Mouse (Mus musculus) embryonic fibroblast, embryonic 13.5 days (primary cell): Measurements from ENCODE around the gene Gata2. TPM values are rescaled to one million over a fixed set of nuclear protein-coding genes. Genes with fewer than 3 reads are reported as not detected.

Experiments used
- H3K27ac ChIP-seq: 2 replicates; pipeline ENCODE4 v1.5.1; 2012; ENCODE audit warnings: low read length, control low read depth, inconsistent platforms; ENCODE audit not compliant: insufficient read depth
- H3K4me1 ChIP-seq: 2 replicates; pipeline ENCODE4 v1.6.1; 2011; ENCODE audit warnings: low read length; ENCODE audit not compliant: control insufficient read depth, insufficient read depth
- H3K4me3 ChIP-seq: 2 replicates; pipeline ENCODE4 v1.5.1; 2011; ENCODE audit warnings: mild to moderate bottlenecking, control low read depth, low read length; ENCODE audit not compliant: insufficient read depth
- CTCF ChIP-seq: IDR thresholded peaks from 2 replicates; pipeline ENCODE4 v1.5.1; 2011; ENCODE audit warnings: mild to moderate bottlenecking, control low read depth, low read length, moderate library complexity, borderline replicate concordance; ENCODE audit not compliant: insufficient read depth
- POLR2A ChIP-seq: IDR thresholded peaks from 2 replicates; pipeline ENCODE4 v1.6.1; 2011; ENCODE audit warnings: low read depth, mild to moderate bottlenecking, control low read depth, low read length, moderate library complexity
- polyA plus RNA-seq: library from polyadenylated mRNA; stranded (reverse); fragments of >200 nt; gene quantifications from 2 replicates; pipeline ENCODE4 v1.2.4, GENCODE M21; 2011; ENCODE audit warnings: low read depth; ENCODE audit not compliant: missing spikeins, insufficient read length

Gene Gata2
- polyA plus RNA-seq, 1 experiment, result 6.4 TPM

- TF ChIP-seq POLR2A (no peak), CTCF (no peak)
- H3K27ac ChIP-seq, result no peak overlapping the region
- H3K4me3 ChIP-seq, result no peak overlapping the region
- H3K4me1 ChIP-seq, result no peaks in the 10 kb centered on the region
Observed at GRCm38 (mm10) chr6:88226570-88226994, 32.9 kb downstream of the Gata2 start.

GRCm38 (mm10) chr6:88227537-88227936 is 33.8 kb downstream of the Gata2 start:
- no peak overlapping the region for H3K4me3 ChIP-seq
- TF ChIP-seq CTCF (no peak), POLR2A (no peak)
- H3K4me1 ChIP-seq, result no peaks in the 10 kb centered on the region
- no peak overlapping the region for H3K27ac ChIP-seq

GRCm38 (mm10) chr6:88229221-88229620 is 35.5 kb downstream of the Gata2 start:
- Histone ChIP-seq H3K4me1 (no peaks in the 10 kb centered on the region), H3K27ac (no peak overlapping the region), H3K4me3 (no peak overlapping the region)
- no peak for TF ChIP-seq CTCF
- no peak for TF ChIP-seq POLR2A

- Histone ChIP-seq H3K4me1 (no peaks in the 10 kb centered on the region), H3K4me3 (no peak overlapping the region), H3K27ac (no peak overlapping the region)
- TF ChIP-seq CTCF, result no peak
- no peak for TF ChIP-seq POLR2A
Observed at GRCm38 (mm10) chr6:88231821-88232220, 38.1 kb downstream of the Gata2 start.

GRCm38 (mm10) chr6:88232221-88232620 is 38.5 kb downstream of the Gata2 start:
- H3K4me1 ChIP-seq, result no peaks in the 10 kb centered on the region
- no peak overlapping the region for H3K4me3 ChIP-seq
- TF ChIP-seq POLR2A (no peak), CTCF (no peak)
- no peak overlapping the region for H3K27ac ChIP-seq

- Histone ChIP-seq H3K4me1 (no peaks in the 10 kb centered on the region), H3K4me3 (no peak overlapping the region), H3K27ac (no peak overlapping the region)
- TF ChIP-seq POLR2A (no peak), CTCF (no peak)
Observed at GRCm38 (mm10) chr6:88233996-88234395, 40.3 kb downstream of the Gata2 start.

GRCm38 (mm10) chr6:88235461-88235860 is 41.8 kb downstream of the Gata2 start:
- no peak overlapping the region for H3K27ac ChIP-seq
- no peak for TF ChIP-seq POLR2A
- TF ChIP-seq CTCF, result no peak
- no peak overlapping the region for H3K4me3 ChIP-seq
- no peaks in the 10 kb centered on the region for H3K4me1 ChIP-seq

- H3K4me1 ChIP-seq, result no peaks in the 10 kb centered on the region
- no peak for TF ChIP-seq POLR2A
- no peak for TF ChIP-seq CTCF
- H3K4me3 ChIP-seq, result no peak overlapping the region
- H3K27ac ChIP-seq, result no peak overlapping the region
Observed at GRCm38 (mm10) chr6:88235983-88236382, 42.3 kb downstream of the Gata2 start.

- no peak overlapping the region for H3K27ac ChIP-seq
- no peak for TF ChIP-seq POLR2A
- TF ChIP-seq CTCF, result no peak
- no peaks in the 10 kb centered on the region for H3K4me1 ChIP-seq
- no peak overlapping the region for H3K4me3 ChIP-seq
Observed at GRCm38 (mm10) chr6:88236513-88236912, 42.8 kb downstream of the Gata2 start.

GRCm38 (mm10) chr6:88242604-88243003 is 48.9 kb downstream of the Gata2 start:
- TF ChIP-seq POLR2A (no peak), CTCF (peak; percentile 89)
- H3K4me1 ChIP-seq, result no peaks in the 10 kb centered on the region
- no peak overlapping the region for H3K4me3 ChIP-seq

GRCm38 (mm10) chr6:88249231-88249630 is 55.5 kb downstream of the Gata2 start:
- Histone ChIP-seq H3K4me1 (no peaks in the 10 kb centered on the region), H3K4me3 (no peak overlapping the region), H3K27ac (no peak overlapping the region)
- TF ChIP-seq CTCF, result no peak
- no peak for TF ChIP-seq POLR2A

More at GRCm38 (mm10) chr6:88242604-88243003, 48.9 kb downstream of the Gata2 start:
- H3K27ac ChIP-seq, result no peak overlapping the region
